Mouse (Mus musculus) natural killer cell, adult 2 months (primary cell): ENCODE measurements around the gene Stt3a.
A peak's percentile ranks its signal among the peaks of the same experiment; 100 is the strongest.

Experiments
- DNase-seq, 2 experiments: peaks; one replicate each; pipeline ENCODE4 v3.0.0; 2022; ENCODE audit warnings: low spot score in 2 of 2

The Stt3a gene

DNA sequence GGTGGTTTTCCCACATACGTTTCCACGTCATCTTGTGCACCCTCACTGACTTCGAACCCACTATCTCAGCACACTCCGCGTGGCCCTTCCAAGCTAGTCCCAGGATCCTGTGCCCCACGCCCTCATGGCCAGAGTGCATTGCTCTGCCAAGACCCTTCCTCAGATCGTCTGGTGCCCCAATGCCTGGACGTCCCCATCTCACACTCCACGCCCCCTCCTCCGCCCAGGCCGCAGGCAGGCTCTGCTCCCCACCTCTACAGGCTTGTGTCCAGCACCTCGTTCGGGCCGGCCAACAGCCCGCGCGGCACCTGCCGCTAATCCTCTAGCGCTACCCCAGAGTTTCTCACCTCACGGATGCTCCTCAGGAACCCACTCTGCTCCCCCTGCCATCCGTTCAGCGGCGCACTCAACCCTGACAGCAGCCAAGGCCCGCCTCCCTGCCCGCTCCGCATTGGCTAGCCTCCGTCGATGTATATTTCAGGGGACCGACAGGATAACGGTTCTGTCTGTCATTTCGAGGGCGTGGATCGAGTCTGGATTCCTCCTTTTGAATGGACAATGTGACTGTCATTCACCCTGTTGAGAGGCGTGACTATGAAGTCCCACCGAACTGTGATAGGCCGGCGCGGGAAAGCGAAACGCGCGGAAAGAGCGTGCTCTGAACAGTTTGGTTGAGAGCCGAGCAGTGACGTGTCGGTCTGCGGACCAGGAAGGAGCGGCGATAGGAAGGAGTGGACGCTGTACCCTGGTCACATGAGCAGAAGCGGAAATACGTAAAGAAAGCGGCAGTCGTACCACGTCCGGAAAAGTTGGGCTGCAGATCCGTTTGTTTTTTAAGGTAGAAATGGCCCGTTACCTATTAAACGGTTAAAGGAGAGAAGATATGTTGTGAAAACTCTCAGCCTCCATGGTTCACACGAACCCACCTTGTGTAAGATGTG is at the start of gene Stt3a:
Gene Stt3a, minus strand, starts transcription at position 477 of the 941 bp plus-strand sequence.
- DNase-seq: peak; percentile 98

DNA sequence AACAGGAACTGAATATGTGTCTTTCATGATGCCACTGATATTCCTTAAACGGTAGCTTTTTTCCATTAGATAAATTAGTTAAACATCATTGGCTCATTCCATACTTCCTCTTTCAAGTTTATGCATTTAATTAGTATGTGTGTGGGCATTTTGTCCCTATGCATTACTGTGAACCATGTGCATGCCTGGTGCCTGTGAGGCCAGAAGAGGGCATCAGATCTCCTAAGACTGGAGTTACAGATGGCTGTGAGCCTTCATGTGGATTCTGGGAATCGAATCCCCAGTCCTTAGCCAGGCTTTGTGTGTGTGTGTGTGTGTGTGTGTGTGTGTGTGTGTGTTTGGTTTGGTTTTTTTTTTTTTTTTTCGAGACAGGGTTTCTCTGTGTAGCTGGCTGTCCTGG is 47.0 kb upstream of the Stt3a start:
- DNase-seq: no peak

DNA sequence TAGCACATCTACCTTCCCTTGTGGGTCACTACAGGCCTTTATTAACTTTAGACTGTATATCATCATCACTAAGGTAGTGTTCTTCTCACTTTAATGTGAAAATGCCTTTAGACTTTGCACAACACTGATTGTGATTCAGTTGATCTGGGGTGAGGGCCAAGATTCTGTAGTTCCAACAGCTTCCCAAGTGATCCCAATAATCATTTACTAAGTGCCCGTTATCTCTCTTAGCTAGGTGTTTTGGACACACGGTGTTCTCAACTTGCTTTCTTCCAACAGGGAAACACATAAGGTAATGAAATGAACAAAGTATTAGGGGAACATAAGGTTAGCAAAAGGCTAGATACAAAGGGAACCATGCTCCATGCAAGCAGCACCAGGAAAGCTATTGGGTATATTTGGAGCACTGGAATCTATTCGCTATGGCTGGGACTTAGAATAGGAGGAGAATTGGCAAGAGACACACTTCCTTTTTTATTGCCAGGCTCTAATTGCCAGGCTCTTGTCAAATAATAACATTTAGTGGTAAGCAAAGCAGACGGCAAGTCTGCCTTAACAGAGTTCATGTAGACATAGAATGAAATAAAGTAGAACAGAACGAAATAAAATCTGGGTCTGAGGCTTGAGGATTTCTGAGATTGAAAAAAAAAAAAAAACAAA is 40.8 kb upstream of the Stt3a start:
- no peak for DNase-seq

DNA sequence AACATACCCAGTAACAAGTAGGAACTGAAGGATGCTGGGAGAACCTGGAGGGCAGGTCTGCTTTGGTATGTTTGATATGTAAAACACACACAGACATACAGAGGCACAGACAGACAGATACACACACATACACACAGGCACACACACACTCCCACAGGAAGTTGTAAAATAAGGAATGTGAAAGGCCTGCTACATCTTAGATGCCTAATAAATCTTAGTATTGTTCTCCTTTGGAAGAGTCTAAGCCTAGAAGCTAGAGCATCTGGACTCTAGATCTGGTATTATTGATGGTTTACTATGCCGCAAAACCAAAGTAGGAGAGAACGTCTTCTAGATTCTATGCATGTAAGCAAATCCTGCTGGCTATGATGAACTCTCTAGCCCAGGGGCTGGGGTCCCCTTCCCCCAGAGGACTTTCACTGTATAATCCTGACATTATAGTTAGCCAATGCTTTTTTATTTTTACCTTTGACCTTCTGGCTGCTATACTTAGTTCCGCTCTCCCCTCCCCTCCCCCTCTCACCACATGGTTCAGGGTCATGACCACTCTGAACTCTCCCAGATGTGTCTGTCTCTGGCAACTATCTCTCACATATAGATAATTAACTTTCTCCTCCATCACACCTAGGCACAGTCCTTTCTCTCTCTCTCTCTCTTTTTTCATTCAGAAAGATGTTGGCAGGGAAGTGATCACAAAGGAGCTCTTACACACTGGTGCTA is 37.9 kb upstream of the Stt3a start:
- no peak for DNase-seq

DNA sequence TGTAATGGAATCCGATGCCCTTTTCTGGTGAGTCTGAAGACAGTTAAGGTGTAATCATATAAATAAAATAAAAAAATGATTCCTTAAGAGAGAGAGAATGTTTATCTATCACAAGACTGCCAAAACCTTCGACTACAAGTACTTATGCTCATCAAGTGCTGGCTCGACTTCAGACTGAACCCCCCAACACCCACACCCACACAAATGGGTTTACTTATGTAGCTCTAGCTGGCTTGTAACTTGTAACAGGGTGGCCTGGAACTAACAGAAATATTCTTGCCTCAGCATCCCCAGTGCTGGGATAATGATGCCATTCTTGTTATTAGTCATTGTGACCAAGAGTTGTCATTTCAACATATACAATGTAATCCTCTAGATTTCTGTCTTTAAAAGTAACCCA is 36.4 kb upstream of the Stt3a start:
- no peak for DNase-seq

DNA sequence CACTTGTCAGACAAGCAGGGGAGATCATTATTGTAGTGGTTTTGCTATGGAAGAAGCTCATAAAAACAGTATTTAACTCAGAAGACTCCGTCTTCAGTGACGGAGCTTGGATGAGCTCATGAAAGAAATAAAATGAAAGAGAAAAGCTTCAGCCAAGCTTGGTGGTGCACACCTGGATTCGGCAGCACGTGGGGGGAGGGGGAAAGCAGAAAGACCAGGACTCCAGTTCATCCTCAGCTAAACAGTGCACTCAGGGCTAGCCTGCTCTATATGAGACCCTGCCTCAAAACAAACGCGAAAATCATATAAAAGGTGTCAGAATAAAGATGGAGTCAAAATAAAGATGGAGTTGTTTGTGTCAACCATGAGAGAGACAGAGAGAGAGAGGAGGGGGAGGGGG is 35.9 kb upstream of the Stt3a start:
- DNase-seq: no peak

DNA sequence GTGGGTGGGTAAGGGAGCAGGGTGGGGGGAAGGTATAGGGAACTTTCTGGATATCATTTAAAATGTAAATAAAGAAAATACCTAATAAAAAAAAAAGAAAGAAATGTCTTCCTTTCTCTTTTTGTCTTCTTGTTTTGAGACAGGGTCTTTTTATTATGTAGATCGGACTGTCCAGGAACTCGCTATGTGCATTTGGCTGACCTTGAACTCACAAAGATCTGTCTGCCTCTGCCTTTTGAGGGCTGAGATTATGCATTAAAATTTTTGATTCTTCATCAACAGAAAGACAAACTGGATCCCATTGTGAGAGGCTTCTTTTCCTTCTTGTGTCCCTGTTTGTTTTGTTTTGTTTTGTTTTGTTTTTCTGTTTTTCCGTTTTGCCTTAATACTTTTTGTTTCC is 35.5 kb upstream of the Stt3a start:
- no peak for DNase-seq

DNA sequence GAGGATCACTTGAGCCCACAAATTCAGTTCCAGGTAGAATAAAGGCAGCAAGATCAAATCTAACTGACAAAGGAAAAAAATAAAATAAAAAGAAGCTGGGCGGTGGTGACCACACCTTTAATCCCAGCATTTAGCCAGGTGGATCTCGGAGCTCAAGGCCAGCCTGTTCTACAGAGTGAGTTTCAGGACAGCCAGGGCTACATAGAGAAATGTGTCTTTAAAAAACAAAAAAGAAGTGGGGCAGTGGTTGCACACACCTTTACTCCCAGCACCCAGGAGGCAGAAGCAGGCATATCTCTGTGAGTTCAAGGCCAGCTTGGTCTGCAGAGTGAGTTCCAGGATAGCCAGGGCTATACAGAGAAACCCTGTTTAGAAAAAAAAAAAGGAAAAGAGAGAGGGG is 34.5 kb upstream of the Stt3a start:
- no peak for DNase-seq

DNA sequence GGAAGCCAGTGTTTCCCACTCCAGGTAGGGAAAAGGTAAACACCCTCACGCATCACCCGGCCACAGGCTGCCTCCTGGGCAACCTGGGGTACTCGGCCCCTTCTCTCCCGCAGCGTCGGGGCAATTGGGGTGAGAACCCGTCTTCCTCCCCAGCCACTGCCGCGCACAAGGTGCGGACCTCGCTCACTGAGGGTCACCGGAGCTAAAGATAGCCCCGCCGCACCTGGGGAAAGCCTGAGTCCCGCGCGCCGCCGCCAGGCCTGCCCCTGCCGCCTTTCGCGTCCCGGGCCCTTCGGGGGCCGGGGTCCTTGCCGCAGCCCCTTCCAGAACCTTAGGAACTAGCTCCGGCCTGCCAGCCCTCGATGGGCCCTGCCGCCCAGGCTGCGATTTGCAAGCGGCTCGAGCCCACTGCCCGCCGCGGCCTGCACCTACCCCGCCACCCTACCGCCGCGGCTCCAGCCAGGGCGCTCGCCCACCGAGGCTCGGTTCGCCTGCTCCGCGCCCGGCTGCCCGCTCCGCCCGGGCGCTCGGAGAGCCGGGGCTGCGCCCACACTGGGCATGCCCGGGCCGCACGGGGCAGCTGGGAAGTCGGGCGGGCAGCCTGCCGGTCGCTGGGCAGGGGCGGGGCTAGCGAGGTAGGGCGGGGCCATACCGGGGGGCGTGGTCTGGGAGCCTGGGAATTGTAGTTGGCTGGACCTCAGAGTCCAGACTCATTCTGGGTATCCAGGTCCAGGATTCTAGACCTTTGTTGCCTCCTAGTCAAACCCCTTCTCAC is 29.5 kb upstream of the Stt3a start, which contains the start of gene Ei24:
Gene Ei24, minus strand, starts transcription at position 613 of the 775 bp plus-strand sequence.
- DNase-seq: peak; percentile 78 to 82

DNA sequence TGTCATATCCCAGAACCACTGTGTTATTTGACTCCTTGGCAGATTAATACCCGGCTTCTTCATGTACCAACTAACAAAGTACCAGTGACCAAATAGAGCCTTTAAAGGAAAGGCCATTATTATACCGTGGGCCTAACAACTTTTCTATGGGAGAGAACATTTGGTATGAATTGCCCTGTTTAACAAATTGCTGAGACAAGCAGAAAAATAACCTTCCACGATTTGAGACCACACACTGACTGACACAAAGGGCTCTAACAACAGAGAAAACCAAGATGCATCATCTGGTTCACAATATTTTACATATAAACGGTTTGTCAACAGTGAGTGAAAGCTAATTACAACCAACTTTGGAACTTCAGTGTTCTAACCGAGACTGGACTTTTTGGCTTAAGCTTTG is 28.7 kb upstream of the Stt3a start:
- no peak for DNase-seq

DNA sequence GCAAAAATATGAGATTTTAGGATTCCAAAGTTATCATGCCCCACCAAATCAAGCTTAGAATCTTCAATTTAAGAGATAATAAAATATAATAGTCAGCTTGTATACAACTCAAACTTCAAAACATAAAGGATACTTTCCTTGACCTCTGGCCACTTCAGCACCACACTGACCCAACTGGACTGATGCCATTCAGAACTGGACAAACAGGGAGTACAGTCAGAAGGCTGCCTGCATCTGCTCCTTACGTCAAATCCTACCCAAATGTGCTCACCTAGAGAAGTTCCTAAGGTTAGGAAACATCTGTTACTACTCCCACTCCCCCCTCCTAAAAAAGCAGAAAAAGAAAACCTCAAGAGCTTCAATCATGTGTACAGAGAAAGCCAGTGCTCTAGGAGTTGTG is 28.1 kb upstream of the Stt3a start:
- no peak for DNase-seq

DNA sequence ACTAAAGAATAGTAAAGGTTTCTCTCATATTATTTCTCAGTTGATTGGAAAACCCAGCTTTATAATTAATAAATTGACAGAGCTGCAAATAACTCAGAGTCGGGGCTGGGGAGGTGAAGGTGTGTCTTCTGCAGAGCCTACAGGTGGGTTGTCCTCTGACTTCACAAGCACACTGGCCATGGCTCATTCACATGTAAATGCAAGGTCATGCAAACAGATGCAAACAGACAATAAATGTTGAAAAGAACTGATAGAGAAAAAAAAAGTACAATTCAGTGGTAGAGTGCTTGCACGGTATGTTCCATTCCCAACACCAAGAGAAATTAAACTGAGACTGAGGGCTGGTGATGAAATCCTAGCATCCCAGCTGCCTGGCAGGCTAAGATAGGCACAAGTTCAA is 27.0 kb upstream of the Stt3a start:
- DNase-seq: no peak

DNA sequence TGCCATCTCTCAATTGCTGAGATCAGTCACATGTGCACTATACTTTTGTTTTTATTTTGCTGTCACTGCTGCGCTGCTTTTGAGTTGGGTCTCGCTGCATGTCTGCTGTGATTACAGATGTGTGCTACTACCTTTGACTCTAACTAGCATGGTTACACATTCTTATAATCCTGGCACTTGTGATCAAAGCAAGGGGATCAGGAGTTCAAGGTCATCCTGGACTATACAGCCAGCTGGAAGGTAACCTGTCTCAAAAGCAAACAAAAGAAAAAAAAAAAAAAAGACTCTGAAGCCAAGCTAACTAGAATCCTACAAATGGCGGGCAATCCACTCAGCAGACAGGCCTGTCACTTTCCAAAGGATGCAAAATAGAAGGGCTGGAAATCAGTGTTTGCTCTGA is 24.7 kb upstream of the Stt3a start:
- no peak for DNase-seq

DNA sequence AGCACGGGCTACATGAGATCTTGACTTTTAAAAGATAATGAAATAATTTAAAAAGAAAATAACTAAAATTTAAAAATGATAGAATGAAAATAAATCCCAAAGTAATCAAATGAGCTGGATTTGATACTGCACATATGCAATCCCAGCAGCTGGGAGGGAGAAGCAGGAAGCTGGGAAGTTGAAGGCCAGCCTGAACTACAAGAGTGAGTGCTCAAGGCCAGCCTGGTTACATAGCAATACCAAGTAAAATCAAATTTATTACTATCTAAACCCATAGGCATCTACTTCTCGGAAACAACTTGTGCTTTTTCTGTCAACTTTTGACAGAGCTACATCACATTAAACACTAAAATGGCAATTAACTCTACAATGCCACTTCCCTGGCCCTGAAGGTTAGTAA is 16.4 kb upstream of the Stt3a start:
- no peak for DNase-seq

DNA sequence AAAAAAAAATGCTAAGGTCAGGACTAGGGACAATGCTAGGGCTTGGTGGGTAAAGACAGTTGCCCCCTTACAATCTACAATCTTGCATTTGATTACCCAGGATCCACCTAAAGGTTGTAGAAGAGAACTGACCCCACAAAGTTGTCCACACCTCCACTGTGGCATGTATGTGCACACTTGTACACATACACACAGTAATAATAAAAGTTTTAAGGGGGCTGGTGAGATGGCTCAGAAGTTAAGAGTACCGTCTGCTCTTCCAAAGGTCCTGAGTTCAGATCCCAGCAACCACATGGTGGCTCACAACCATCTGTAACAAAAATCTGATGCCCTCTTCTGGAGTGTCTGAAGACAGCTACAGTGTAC is 1.6 kb upstream of the Stt3a start:
- DNase-seq: peak; percentile 2 to 3

DNA sequence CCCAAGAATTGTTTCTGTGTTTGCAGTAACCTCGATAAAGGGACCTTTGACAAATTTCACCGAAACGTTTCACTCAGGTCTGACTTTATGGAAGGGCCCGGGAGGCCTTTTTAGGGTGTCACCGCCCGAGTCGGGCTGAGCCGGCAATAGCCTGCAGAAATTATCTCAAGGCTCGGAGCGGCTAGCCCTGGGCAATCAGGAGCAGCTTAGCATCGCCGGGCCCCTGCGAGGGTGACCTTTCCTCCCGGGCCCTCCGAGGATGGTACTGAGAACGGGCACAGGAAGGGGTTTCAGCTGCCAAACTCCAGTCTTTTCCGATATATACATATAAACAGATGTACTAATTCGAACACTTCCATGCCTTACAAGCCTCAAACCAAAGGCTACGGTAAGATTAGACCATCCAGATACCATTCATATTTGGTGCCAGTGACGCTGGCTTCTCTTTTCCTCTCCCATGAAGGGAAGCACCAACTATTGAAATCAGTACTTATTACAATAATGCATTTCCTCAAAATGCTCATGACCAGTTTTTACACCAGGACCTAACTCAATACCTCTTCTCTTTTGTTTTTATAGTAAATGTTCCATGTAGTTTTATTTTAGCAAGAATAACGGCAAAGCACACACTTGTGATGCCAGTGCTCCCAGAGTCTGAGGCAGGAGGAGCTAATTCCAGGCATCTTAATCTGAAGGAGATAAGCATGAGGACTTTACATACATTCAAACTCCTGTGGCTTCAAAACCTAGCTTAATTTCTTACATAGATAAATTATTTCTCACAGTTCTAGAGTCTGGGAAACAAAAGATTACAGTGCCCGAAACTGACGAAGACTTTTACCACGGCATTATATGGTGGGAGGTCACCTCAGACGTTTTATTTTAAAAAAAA is 923 bp upstream of the Stt3a start:
- no peak for DNase-seq

DNA sequence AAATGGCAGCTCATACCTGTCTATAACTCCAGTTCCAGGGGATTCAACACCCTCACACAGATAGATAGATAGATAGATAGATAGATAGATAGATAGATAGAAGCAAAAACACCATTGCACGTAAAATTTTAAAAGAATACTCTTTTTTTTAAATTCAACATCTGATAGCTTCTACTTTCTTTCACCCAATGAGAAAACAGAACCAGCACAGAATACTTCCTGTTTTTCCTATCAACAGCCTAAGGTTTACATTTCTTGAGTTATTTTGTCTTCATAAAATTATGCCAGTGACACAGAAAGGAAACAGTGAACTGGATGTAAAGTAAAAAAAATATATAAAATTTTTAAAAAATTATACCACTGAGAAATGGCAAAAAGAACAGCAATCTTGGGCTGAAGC is 3.1 kb downstream of the Stt3a start:
- no peak for DNase-seq

DNA sequence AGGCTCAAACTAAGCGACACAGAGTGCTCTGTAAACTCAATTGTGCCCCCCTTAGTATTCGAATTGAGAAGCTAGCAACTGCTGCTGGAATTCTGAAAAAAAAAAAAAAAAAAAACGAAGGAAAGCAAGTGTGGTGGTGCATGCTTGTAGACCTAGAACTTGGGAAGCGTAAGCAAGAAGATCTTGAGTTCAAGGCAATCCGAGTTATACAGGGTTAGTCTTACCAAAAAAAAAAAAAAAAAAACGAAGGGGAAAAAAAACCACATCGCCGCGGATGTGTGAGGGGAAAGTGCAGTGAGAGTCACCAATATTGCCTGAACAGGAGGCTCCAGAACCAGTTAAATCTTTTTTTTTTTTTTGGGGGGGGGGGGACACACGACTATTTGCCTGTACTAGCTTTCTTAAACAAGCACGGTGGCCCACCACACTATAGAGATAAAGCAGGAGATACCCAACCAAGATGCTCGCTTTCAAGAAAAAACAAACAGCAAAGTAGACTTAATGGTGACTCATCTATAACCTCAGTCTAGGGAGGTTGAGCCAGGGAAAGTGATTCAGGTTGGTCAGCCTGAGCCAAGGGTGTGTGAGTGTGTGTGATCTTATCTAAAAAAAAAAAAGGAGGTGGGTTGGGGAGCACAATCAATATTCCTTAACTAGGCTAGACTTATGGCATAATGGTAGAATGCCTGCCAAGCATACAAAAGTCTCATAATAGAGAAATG is 40.3 kb downstream of the Stt3a start, which contains the start of gene Chek1:
Gene Chek1, minus strand, starts transcription at position 32 of the 722 bp plus-strand sequence.
- no peak for DNase-seq

DNA sequence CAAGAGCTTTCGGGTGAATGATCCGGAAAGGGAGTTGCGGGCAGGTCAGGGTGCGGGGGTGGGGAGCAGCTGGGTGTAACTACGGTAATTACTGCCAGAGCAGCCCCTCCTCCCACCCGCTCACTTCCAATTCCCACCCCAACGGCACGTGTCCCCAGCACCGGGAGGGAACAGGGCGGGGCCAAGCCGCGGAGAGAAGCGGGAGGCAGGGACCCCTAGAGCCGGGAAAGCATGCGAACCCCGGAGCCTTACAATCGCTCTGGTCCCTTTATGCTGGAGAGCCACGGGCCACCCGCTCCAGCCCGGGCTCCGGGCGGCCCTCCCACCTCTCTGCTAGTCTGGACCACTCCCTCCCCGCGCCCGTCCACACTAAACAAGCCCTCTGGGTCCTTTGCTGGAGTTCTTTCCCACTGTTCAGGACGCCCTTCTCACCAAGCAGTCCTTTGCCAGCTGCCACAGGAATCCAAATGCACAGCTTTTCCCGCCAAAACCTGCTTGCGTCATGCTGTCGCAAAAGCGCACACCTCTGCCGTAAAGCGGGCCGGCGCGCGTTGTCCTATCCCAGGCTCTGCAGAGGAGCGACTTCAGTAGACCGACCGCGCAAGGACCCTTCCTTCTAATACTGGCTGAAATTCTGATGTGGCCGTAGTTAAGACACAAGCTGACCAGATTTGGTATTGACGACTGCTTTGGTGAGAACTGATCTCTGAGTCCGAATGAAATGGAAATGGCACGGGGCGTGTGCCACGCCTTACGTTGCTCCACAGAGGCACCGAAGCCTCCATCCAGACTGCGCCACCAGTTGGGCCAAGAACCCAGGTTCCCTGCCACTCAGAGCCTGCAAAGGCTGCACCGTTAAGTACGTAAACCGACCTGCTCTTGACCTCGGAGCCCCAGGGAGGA is 41.1 kb downstream of the Stt3a start:
- DNase-seq: peak; percentile 74 to 82
